Mouse (Mus musculus): Measurements from ENCODE around the gene Ift81. TPM values are rescaled to one million over a fixed set of nuclear protein-coding genes. Genes with fewer than 3 reads are reported as not detected.

Ift81 gene
- polyA plus RNA-seq, 1 experiment from 2014 or later, result 76.2 TPM

- Histone ChIP-seq H3K36me3 (no peaks in the 10 kb centered on the region), H3K4me1 (replicated peaks) (peaks cover 5% of the 10 kb centered on the region; the same call in 1 of the 2 replicates), H3K4me3 (replicated peaks) (no peak overlapping the region), H3K9ac (replicated peaks) (no peak overlapping the region), H3K27me3 (no peaks in the 10 kb centered on the region), H3K27ac (no peak overlapping the region), H3K9me3 (no peaks in the 10 kb centered on the region), H3K4me2 (replicated peaks) (no peak overlapping the region)
- no peak for ATAC-seq
- WGBS, result 88% methylated on average over 11 of the region's 11 CpGs
Observed at GRCm38 (mm10) chr5:122624952-122625479, 10.7 kb upstream of the Ift81 start.

GRCm38 (mm10) chr5:122623861-122624260, 9.5 kb upstream of the Ift81 start:
- Histone ChIP-seq H3K27ac (no peak overlapping the region), H3K27me3 (no peaks in the 10 kb centered on the region), H3K9me3 (no peaks in the 10 kb centered on the region), H3K36me3 (no peaks in the 10 kb centered on the region), H3K9ac (replicated peaks) (no peak overlapping the region), H3K4me1 (replicated peaks) (peaks cover 5% of the 10 kb centered on the region; the same call in 1 of the 2 replicates), H3K4me3 (replicated peaks) (no peak overlapping the region), H3K4me2 (replicated peaks) (no peak overlapping the region)
- no peak for ATAC-seq
- WGBS, result 88% methylated on average over 9 of the region's 9 CpGs

- ATAC-seq, result no peak
- Histone ChIP-seq H3K27me3 (no peaks in the 10 kb centered on the region), H3K4me1 (replicated peaks) (peaks cover 5% of the 10 kb centered on the region; the same call in 1 of the 2 replicates), H3K9ac (replicated peaks) (no peak overlapping the region), H3K36me3 (no peaks in the 10 kb centered on the region), H3K9me3 (no peaks in the 10 kb centered on the region), H3K27ac (no peak overlapping the region), H3K4me3 (replicated peaks) (no peak overlapping the region), H3K4me2 (replicated peaks) (no peak overlapping the region)
- 91% methylated on average over 5 of the region's 5 CpGs for WGBS
Observed at GRCm38 (mm10) chr5:122622526-122622925, 8.2 kb upstream of the Ift81 start.

- no peaks in the 10 kb centered on the region for H3K27me3 ChIP-seq
- no peak overlapping the region for H3K27ac ChIP-seq
- ATAC-seq, result no peak
- peaks cover 5% of the 10 kb centered on the region; the same call in 1 of the 2 replicates for H3K4me1 ChIP-seq (replicated peaks)
- no peak overlapping the region for H3K9ac ChIP-seq (replicated peaks)
- 36% methylated on average over 7 of the region's 7 CpGs for WGBS
- no peak overlapping the region for H3K4me2 ChIP-seq (replicated peaks)
- H3K4me3 ChIP-seq (replicated peaks), result no peak overlapping the region
- no peaks in the 10 kb centered on the region for H3K9me3 ChIP-seq
- no peaks in the 10 kb centered on the region for H3K36me3 ChIP-seq
Observed at GRCm38 (mm10) chr5:122621376-122621886, 7.1 kb upstream of the Ift81 start.

GRCm38 (mm10) chr5:122619686-122620296, 5.5 kb upstream of the Ift81 start:
- Histone ChIP-seq H3K27ac (no peak overlapping the region), H3K9me3 (no peaks in the 10 kb centered on the region), H3K4me1 (replicated peaks) (peaks cover 7% of the 10 kb centered on the region), H3K36me3 (no peaks in the 10 kb centered on the region), H3K4me3 (replicated peaks) (no peak overlapping the region), H3K4me2 (replicated peaks) (no peak overlapping the region), H3K27me3 (no peaks in the 10 kb centered on the region), H3K9ac (replicated peaks) (no peak overlapping the region)
- ATAC-seq, result no peak
- 88% methylated on average over 9 of the region's 9 CpGs for WGBS

GRCm38 (mm10) chr5:122617718-122618117, 3.4 kb upstream of the Ift81 start:
- no peaks in the 10 kb centered on the region for H3K36me3 ChIP-seq
- 87% methylated on average over 5 of the region's 5 CpGs for WGBS
- no peaks in the 10 kb centered on the region for H3K27me3 ChIP-seq
- no peaks in the 10 kb centered on the region for H3K9me3 ChIP-seq
- H3K4me3 ChIP-seq (replicated peaks), result no peak overlapping the region
- H3K9ac ChIP-seq (replicated peaks), result no peak overlapping the region
- peaks cover 20% of the 10 kb centered on the region for H3K4me1 ChIP-seq (replicated peaks)
- no peak overlapping the region for H3K27ac ChIP-seq
- H3K4me2 ChIP-seq (replicated peaks), result no peak overlapping the region
- no peak for ATAC-seq

- H3K27ac ChIP-seq, result no peak overlapping the region
- no peaks in the 10 kb centered on the region for H3K27me3 ChIP-seq
- no peak overlapping the region for H3K4me2 ChIP-seq (replicated peaks)
- H3K9ac ChIP-seq (replicated peaks), result no peak overlapping the region
- ATAC-seq, result no peak
- no peak overlapping the region for H3K4me3 ChIP-seq (replicated peaks)
- H3K4me1 ChIP-seq (replicated peaks), result peaks cover 19% of the 10 kb centered on the region
- no peaks in the 10 kb centered on the region for H3K9me3 ChIP-seq
- 77% methylated on average over 5 of the region's 5 CpGs for WGBS
- peaks cover 28% of the 10 kb centered on the region for H3K36me3 ChIP-seq
Observed at GRCm38 (mm10) chr5:122611651-122612050, 2.7 kb downstream of the Ift81 start.

- no peaks in the 10 kb centered on the region for H3K9me3 ChIP-seq
Observed at GRCm38 (mm10) chr5:122604894-122605293, 9.4 kb downstream of the Ift81 start.

GRCm38 (mm10) chr5:122602233-122602632, 12.1 kb downstream of the Ift81 start:
- Histone ChIP-seq H3K4me3 (replicated peaks) (no peak overlapping the region), H3K4me1 (replicated peaks) (no peaks in the 10 kb centered on the region), H3K4me2 (replicated peaks) (no peak overlapping the region), H3K9me3 (no peaks in the 10 kb centered on the region; the same call in 1 of the 2 replicates), H3K9ac (replicated peaks) (no peak overlapping the region), H3K36me3 (peaks cover 82% of the 10 kb centered on the region), H3K27me3 (no peaks in the 10 kb centered on the region), H3K27ac (no peak overlapping the region)
- no peak for ATAC-seq
- 89% methylated on average over 11 of the region's 11 CpGs for WGBS

More at GRCm38 (mm10) chr5:122604894-122605293, 9.4 kb downstream of the Ift81 start:
- no peak for ATAC-seq
- Histone ChIP-seq H3K36me3 (peaks cover 77% of the 10 kb centered on the region), H3K9ac (replicated peaks) (no peak overlapping the region), H3K4me2 (replicated peaks) (no peak overlapping the region), H3K27ac (no peak overlapping the region), H3K4me3 (replicated peaks) (no peak overlapping the region), H3K4me1 (replicated peaks) (no peaks in the 10 kb centered on the region), H3K27me3 (no peaks in the 10 kb centered on the region)
- WGBS, result 81% methylated on average over 2 of the region's 2 CpGs

- H3K4me1 ChIP-seq (replicated peaks), result no peaks in the 10 kb centered on the region
- no peak overlapping the region for H3K4me3 ChIP-seq (replicated peaks)
- no peaks in the 10 kb centered on the region; the same call in 1 of the 2 replicates for H3K9me3 ChIP-seq
- no peak overlapping the region for H3K27ac ChIP-seq
- no peak overlapping the region for H3K4me2 ChIP-seq (replicated peaks)
- H3K9ac ChIP-seq (replicated peaks), result no peak overlapping the region
- H3K27me3 ChIP-seq, result no peaks in the 10 kb centered on the region
- ATAC-seq, result no peak
- peaks cover 66% of the 10 kb centered on the region for H3K36me3 ChIP-seq
- 96% methylated on average over 4 of the region's 4 CpGs for WGBS
Observed at GRCm38 (mm10) chr5:122595470-122595869, 18.8 kb downstream of the Ift81 start.

- no peaks in the 10 kb centered on the region for H3K27me3 ChIP-seq
- ATAC-seq, result no peak
Observed at GRCm38 (mm10) chr5:122589891-122590290, 24.4 kb downstream of the Ift81 start.

GRCm38 (mm10) chr5:122585546-122585945, 28.8 kb downstream of the Ift81 start:
- no peak overlapping the region for H3K4me2 ChIP-seq (replicated peaks)
- ATAC-seq, result no peak
- H3K27me3 ChIP-seq, result no peaks in the 10 kb centered on the region
- H3K36me3 ChIP-seq, result peaks cover 24% of the 10 kb centered on the region
- 0 out of 2 replicates have a peak, but pooled peaks cover 4% of the 10 kb centered on the region for H3K4me1 ChIP-seq (replicated peaks)
- H3K9me3 ChIP-seq, result no peaks in the 10 kb centered on the region
- no peak overlapping the region for H3K27ac ChIP-seq
- H3K4me3 ChIP-seq (replicated peaks), result no peak overlapping the region
- WGBS, result 81% methylated on average over 9 of the region's 9 CpGs
- no peak overlapping the region for H3K9ac ChIP-seq (replicated peaks)

More at GRCm38 (mm10) chr5:122589891-122590290, 24.4 kb downstream of the Ift81 start:
- WGBS, result 87% methylated on average over 4 of the region's 4 CpGs
- Histone ChIP-seq H3K4me3 (replicated peaks) (no peak overlapping the region), H3K9ac (replicated peaks) (no peak overlapping the region), H3K27ac (no peak overlapping the region), H3K9me3 (no peaks in the 10 kb centered on the region), H3K36me3 (peaks cover 37% of the 10 kb centered on the region), H3K4me1 (replicated peaks) (no peaks in the 10 kb centered on the region), H3K4me2 (replicated peaks) (no peak overlapping the region)
